In the genomic region with DNA sequence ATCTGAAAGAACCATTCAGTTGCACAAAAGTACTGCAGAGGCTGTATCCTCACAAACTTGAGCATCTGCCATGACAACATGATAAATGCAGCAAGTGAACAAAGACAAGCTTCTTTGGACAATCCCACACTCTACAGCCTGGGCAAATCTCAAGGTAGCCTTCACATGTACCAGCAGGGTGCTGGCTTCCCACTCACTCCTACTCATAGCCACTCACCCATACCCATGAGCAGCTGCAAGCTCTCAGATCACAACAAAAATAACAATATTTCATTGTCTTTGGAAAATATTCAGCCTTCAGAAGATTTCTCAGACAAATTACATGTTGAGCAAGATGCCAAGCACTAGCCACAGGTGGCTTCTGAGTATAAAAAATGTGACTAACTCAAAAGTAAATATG, we compare ENCODE assay signal across 9 mouse cellular contexts.
"Had no signal": no experiment of that assay in that cellular context is flagged by ENCODE, and none has a peak within 500 bp of the region (broad histone marks: within the 10 kb centered on the region; RNA-seq: fewer than 3 reads in every experiment).

No protein-coding gene starts in this region.

- DNase-seq: lung, adult 18-20 months; lung, embryonic 14.5 days; lung, postnatal 10 days; lung, postnatal 4 days; midbrain, embryonic 14.5 days; right cerebral cortex, postnatal 14 days; thymus, adult 18-20 months; thymus, postnatal 14 days; thymus, postnatal 36 days had no signal
